Mouse (Mus musculus) gastrocnemius, postnatal 25 days (tissue): ENCODE results near the gene Plin4. TPM values are rescaled to one million over a fixed set of nuclear protein-coding genes. Genes with fewer than 3 reads are reported as not detected.
"Not testable (repeated sequence)": the region's sequence is repeated elsewhere in the genome, so short reads cannot be mapped to it uniquely, and the experiment has no call there.

Experiments used
- DNase-seq: peaks from one replicate; pipeline ENCODE4 v3.0.0; 2022
- total RNA-seq, 2 experiments: library from RNA; stranded (reverse); gene quantifications; 1 replicate in 1 of 2; 2 replicates in 1 of 2; pipeline ENCODE4 v1.2.3; 2021

Plin4 gene
- total RNA-seq, 2 experiments from 2014 or later: 177 to 234 TPM

GRCm38 (mm10) chr17:56126175-56126574 is 16.6 kb upstream of the Plin4 start:
- DNase-seq: no peak

- no peak for DNase-seq
Measured at GRCm38 (mm10) chr17:56125276-56125630, 15.7 kb upstream of the Plin4 start.

GRCm38 (mm10) chr17:56124377-56125275 is 15.0 kb upstream of the Plin4 start:
- no peak for DNase-seq

- DNase-seq: no peak
Measured at GRCm38 (mm10) chr17:56123681-56124340, 14.2 kb upstream of the Plin4 start.

- no peak for DNase-seq
Measured at GRCm38 (mm10) chr17:56123161-56123560, 13.6 kb upstream of the Plin4 start.

- DNase-seq: no peak
Measured at GRCm38 (mm10) chr17:56121826-56122225, 12.2 kb upstream of the Plin4 start, which contains the start of gene Lrg1. Gene Lrg1, minus strand, starts transcription at chr17:56122001.

- peak; percentile 75 for DNase-seq
Measured at GRCm38 (mm10) chr17:56119981-56120880, 10.6 kb upstream of the Plin4 start.

- DNase-seq: peak; percentile 12
Measured at GRCm38 (mm10) chr17:56119431-56119830, 9.8 kb upstream of the Plin4 start.

- DNase-seq: peak; percentile 70
Measured at GRCm38 (mm10) chr17:56117251-56117710, 7.7 kb upstream of the Plin4 start, which contains the start of gene Plin5. Gene Plin5, minus strand, starts transcription at chr17:56117596.

GRCm38 (mm10) chr17:56116193-56116592 is 6.6 kb upstream of the Plin4 start:
- DNase-seq: no peak

- no peak for DNase-seq
Measured at GRCm38 (mm10) chr17:56112743-56113142, 3.1 kb upstream of the Plin4 start.

GRCm38 (mm10) chr17:56111864-56112263 is 2.3 kb upstream of the Plin4 start:
- peak; percentile 52 for DNase-seq

- no peak for DNase-seq
Measured at GRCm38 (mm10) chr17:56111021-56111420, 1.4 kb upstream of the Plin4 start.

- DNase-seq: peak; percentile 67
Measured at GRCm38 (mm10) chr17:56110571-56110970, 968 bp upstream of the Plin4 start.

- DNase-seq: peak; percentile 94
Measured at GRCm38 (mm10) chr17:56108334-56109044, 1.1 kb downstream of the Plin4 start.

- DNase-seq: no peak
Measured at GRCm38 (mm10) chr17:56107736-56108135, 1.9 kb downstream of the Plin4 start.

- no peak for DNase-seq
Measured at GRCm38 (mm10) chr17:56106981-56107380, 2.6 kb downstream of the Plin4 start.

- DNase-seq: not testable (repeated sequence)
Measured at GRCm38 (mm10) chr17:56106436-56106835, 3.2 kb downstream of the Plin4 start.

GRCm38 (mm10) chr17:56104821-56105220 is 4.8 kb downstream of the Plin4 start:
- not testable (repeated sequence) for DNase-seq

- DNase-seq: peak; percentile 40
Measured at GRCm38 (mm10) chr17:56103465-56104285, 5.9 kb downstream of the Plin4 start.
